Mouse (Mus musculus) frontal cortex, adult (tissue): Measurements from ENCODE around the gene Btg3.
A peak's percentile ranks its signal among the peaks of the same experiment; 100 is the strongest.

Experiments
- ATAC-seq: cut with Nextera tagmentation; 2 replicates; pipeline ENCODE4 v1.9.2; 2017; ENCODE audit warnings: mild to moderate bottlenecking, moderate library complexity, mixed read lengths; ENCODE audit not compliant: low TSS enrichment

Gene Btg3

GRCm38 (mm10) chr16:78346662-78347327 lies 30.2 kb downstream of the Btg3 start:
- no peak for ATAC-seq

- peak; percentile 76 for ATAC-seq
These were observed 33.2 kb downstream of the Btg3 start for GRCm38 (mm10) chr16:78343792-78344191.

GRCm38 (mm10) chr16:78342767-78343166 lies 34.2 kb downstream of the Btg3 start:
- ATAC-seq, result peak; percentile 83

GRCm38 (mm10) chr16:78341356-78341755 lies 35.6 kb downstream of the Btg3 start:
- ATAC-seq, result no peak

- ATAC-seq, result peak; percentile 35; the same call in 1 of the 2 replicates
These were observed 39.8 kb downstream of the Btg3 start for GRCm38 (mm10) chr16:78337226-78337625.

- no peak for ATAC-seq
These were observed 49.0 kb downstream of the Btg3 start for GRCm38 (mm10) chr16:78327999-78328398.

- no peak for ATAC-seq
These were observed 49.4 kb downstream of the Btg3 start for GRCm38 (mm10) chr16:78327562-78327961.

GRCm38 (mm10) chr16:78325972-78326848 lies 50.8 kb downstream of the Btg3 start:
- no peak; the same call in 1 of the 2 replicates for ATAC-seq

GRCm38 (mm10) chr16:78322140-78322539 lies 54.9 kb downstream of the Btg3 start:
- ATAC-seq, result peak; percentile 61

- peak; percentile 43 for ATAC-seq
These were observed 55.4 kb downstream of the Btg3 start for GRCm38 (mm10) chr16:78321559-78321958.

- ATAC-seq, result no peak
These were observed 57.3 kb downstream of the Btg3 start for GRCm38 (mm10) chr16:78319711-78320110.

- ATAC-seq, result no peak
These were observed 59.0 kb downstream of the Btg3 start for GRCm38 (mm10) chr16:78317960-78318359.

- peak; percentile 48 for ATAC-seq
These were observed 60.1 kb downstream of the Btg3 start for GRCm38 (mm10) chr16:78316849-78317248.

- no peak for ATAC-seq
These were observed 63.0 kb downstream of the Btg3 start for GRCm38 (mm10) chr16:78314026-78314425.

GRCm38 (mm10) chr16:78313135-78313887 lies 63.7 kb downstream of the Btg3 start:
- ATAC-seq, result no peak

- no peak for ATAC-seq
These were observed 67.7 kb downstream of the Btg3 start for GRCm38 (mm10) chr16:78309258-78309657.

- ATAC-seq, result no peak
These were observed 69.4 kb downstream of the Btg3 start for GRCm38 (mm10) chr16:78307476-78308192.

- ATAC-seq, result no peak
These were observed 70.4 kb downstream of the Btg3 start for GRCm38 (mm10) chr16:78306606-78307005.

- no peak for ATAC-seq
These were observed 71.3 kb downstream of the Btg3 start for GRCm38 (mm10) chr16:78305606-78306100.

GRCm38 (mm10) chr16:78302678-78303050 lies 74.3 kb downstream of the Btg3 start:
- ATAC-seq, result peak; percentile 66
